Mouse (Mus musculus): ENCODE measurements around the gene Hoxc4.

Gene Hoxc4

DNA sequence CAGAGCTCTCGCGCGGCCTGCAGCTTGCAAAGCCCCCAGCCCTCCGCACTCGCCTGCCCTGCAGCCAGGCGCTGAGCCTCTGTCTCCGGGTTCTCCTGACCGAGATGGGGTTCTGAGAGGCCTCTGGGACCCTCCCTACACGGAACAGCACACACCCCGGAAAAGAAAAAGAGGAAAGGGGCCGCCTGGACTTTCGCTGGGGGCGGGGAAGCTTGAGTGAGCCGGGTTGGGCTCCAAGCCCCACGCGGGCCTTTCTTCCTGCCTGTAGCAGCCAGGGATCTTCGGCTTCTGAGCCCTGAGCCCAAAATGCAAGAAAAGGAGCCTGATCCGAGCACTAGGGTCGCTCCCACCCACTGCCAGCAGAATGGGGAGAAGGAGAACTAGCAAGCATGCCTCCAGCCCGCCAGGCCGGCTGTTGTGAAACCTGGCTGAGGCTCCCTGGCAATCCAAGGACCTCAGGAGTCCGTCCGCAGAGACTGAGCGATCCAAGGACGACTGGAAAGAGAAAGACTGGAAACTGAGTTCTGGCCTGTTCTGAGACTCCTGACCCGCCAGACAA lies 6.7 kb upstream of the Hoxc4 start:
- DNase-seq (ENCODE audit: low spot score), result peak; percentile 35

GRCm38 (mm10) chr15:103013238-103013984 lies 5.3 kb upstream of the Hoxc4 start:
- peak; percentile 43 for DNase-seq (ENCODE audit: low spot score)

- peak; percentile 44 for DNase-seq (ENCODE audit: low spot score)
Observed at GRCm38 (mm10) chr15:103014166-103015008, 4.3 kb upstream of the Hoxc4 start.

- no peak for DNase-seq (ENCODE audit: low spot score)
Observed at GRCm38 (mm10) chr15:103015009-103015399, 3.7 kb upstream of the Hoxc4 start.

- DNase-seq (ENCODE audit: low spot score), result no peak
Observed at GRCm38 (mm10) chr15:103015406-103016166, 3.1 kb upstream of the Hoxc4 start.

DNA sequence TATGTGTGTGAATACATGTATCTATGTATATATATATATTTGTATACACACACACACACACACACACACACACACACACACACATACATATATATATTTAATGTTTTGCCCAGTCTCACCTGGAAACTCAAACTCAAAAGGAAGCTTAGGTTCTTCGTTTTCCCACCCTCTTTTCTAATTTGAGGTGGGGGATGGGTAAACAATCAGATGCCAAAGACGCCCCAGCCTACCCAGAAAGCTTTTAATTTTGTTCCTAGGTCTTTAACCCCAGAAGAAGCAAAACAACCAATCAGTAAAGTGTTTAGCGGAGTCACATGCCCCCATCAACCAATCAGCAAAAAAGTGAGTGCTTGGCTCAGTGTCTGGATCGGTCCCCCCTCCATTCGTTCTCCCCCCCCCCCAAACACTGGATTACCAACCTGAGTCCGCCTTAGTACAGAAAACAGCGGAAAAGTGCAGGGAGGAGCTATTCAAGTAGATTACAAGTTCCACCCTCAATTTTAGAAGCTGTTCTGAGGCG lies 2.2 kb downstream of the Hoxc4 start:
- DNase-seq (ENCODE audit: low spot score), result no peak

DNA sequence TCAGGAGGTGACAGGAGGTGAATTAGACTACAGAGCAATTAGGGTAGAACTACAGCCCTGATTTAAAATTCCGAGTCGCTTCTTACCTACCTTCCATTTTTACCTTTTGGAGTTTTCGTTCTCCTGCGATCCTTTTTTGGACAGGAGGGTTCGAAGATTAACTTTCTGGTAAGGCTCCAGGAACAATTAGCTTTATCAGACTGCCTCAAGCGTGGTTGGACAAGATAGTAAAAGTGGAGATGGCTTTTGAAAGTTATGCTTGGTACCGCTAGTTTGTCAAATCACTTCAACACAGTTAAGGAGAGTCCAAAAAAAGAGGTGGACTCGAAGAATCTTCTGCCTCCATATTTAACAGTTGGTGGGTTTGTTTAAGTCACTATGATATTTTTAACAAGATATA lies 2.8 kb downstream of the Hoxc4 start:
- no peak for DNase-seq (ENCODE audit: low spot score)

DNA sequence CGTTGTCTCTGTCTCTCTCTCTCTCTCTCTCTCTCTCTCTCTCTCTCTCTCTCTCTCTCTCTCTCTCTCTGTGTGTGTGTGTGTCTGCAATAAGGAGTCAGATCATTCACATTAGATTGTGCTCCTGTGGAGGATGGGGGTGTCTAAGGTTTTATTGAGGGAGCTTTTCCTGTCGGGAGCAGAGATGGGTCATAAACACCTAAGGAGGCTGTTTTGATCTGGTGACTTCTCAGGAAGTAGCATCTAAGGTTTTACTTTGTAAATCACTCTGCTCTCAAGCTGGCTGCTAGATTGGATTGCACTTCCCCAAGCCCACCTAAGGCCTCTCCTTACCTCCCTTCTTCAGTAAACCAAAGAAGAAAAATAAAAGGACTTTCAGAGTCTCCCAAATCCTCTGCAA lies 5.4 kb downstream of the Hoxc4 start:
- DNase-seq (ENCODE audit: low spot score), result no peak

DNA sequence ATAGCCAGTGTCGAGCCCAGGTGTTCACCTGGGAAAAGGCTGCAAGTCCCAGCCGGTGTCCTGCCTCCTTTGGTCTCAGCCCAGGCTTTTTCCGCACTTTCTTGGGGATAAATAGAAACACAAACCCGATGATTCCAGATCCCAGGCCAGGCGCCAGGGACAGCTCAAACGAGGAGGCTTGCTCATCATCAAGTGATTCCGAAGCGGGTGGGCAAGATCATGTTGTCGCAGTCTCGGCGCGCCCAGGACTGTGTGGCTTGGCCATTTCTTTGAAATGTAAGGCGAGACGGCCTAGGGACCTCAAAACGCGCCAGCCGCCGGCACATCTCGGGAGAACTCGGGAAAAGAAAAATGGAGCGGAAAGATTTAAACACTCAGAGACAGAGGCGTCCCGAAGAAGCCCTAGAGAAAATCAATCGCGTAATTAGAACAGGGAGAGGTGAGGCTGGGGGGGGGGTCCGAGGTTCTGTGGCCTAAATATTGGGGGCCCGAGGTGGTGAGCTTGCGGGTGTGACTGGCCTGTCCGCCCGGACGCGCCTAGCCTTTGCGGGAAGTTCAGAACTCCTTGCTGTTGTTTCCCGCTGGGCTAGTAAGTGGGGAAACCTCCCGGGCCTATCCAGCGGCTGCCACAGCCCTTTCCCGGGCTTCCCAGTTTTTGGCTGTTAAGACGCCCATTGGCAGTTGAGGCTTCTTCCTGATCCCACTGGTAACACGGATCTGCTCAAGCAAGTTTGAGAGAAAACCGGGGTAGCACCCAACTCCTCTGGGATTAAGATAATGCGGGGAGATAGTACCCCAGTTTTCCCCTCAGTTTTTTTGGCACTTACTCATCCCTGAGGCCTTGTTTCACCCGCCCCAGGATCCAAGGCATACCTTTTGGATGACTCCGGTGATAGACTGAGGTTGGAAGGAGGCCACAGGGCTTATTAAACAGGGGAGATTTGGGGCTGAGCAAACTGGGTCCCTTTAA lies 8.8 kb downstream of the Hoxc4 start:
- no peak for DNase-seq (ENCODE audit: low spot score)

DNA sequence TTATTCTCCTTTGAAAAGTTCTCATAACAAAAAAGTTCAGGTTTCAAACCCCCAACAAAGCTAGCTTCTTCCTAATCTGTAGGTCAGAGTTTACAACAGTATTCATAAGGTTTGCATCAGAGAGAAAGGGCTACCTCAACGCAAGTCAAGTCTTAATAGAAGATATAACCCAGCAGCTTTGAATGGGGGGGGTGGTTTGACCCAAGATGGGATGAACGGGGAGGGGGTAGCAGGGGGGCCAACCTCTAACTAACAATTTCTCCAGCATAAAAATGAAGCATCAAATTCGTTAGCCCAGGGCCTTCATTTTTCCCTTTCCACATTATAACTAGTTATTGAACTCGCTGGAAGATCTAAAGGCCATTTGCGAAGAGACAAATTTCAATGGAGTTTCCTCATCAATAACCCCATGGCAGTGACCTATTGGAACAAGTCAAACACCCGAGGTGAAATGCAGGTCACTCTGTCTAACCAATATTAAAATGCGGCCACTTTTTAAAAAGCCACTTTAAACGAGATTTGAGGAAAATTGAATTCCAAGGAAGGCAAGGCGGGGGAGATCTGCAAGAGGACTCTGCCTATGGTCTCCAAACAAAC lies 10.3 kb downstream of the Hoxc4 start:
- DNase-seq (ENCODE audit: low spot score), result no peak

GRCm38 (mm10) chr15:103030142-103030541 lies 11.4 kb downstream of the Hoxc4 start:
- no peak for DNase-seq (ENCODE audit: low spot score)

- no peak for DNase-seq (ENCODE audit: low spot score)
Observed at GRCm38 (mm10) chr15:103032167-103032566, 13.4 kb downstream of the Hoxc4 start.

DNA sequence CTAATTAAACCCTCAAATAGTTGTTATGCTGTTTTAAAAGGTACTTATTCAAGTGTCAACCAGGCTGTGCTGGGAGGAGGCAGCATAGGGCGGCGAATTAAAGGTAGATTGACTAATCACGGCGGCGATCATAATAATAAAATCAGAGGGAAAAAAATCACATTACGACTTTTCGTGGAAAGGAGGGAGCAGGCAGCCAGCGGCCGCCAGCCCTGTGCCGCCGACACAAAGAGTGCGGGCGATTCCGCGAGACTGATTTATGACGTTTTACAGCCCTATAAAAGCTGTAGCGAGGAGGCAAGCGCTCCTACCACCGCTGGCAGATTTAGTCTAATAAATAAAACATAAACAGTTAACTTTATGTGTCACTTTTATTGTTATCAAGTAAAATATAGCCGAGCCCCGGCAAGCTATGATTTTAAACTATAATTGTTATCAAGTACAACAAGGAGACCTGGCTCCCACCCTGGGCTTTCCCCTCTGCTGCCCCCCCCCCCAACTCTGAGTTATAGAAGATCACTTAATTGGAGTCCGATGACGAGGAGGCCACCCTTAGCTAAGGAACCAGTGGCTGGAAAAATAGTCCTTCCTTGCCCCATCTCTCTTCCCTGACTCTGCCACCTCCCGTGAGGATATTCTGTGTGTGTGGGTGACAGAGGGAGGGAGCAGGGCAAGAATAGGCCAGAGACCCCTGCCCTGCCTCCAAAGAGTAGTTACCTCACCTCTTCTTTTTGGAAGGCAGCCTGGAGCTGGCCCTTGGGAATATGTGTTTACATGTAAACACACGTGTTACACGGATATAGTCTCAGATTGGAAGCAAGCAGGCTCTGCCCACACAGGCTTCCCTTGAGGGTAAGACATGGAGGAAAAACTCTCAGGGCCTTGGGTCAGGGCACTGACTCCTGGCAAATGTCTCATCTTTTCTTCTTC lies 14.2 kb downstream of the Hoxc4 start:
- no peak for DNase-seq (ENCODE audit: low spot score)

DNA sequence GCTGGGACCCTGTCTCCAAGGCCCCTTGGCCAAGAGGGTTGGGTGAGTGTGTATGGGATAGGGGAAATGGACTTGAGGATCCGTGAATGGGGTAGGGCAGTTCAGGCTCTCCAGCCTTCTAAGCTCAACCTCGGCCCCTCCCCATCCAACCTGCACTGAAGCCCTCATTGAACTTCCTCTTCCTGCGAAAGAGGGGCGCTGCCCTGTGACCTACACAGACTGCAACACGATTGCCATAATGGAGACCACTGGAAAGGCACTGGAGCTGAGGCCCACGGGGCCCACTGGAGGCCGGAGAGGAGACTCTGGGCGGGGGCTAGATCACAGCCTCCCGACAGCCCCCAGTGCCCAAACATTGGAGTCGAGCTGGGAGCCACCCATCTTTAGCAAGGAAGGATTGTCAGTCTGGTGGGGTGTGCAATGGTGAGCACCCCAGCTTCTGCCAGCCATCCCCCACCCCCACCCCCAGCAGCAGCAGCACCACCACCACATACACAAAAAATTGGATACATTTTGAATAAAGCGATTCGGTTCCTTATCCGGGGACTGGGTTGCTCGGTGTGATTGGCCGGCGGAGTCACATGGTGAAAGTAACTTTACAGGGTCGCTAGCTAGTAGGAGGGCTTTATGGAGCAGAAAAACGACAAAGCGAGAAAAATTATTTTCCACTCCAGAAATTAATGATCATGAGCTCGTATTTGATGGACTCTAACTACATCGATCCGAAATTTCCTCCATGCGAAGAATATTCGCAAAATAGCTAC lies 15.5 kb downstream of the Hoxc4 start:
- no peak for DNase-seq (ENCODE audit: low spot score)

- no peak for DNase-seq (ENCODE audit: low spot score)
Observed at GRCm38 (mm10) chr15:103034807-103035547, 16.2 kb downstream of the Hoxc4 start.

- no peak for DNase-seq (ENCODE audit: low spot score)
Observed at GRCm38 (mm10) chr15:103035548-103035881, 16.8 kb downstream of the Hoxc4 start.

GRCm38 (mm10) chr15:103037579-103037978 lies 18.8 kb downstream of the Hoxc4 start:
- no peak for DNase-seq (ENCODE audit: low spot score)

Measured in testis, postnatal 14 days (tissue).